Mouse (Mus musculus): ENCODE data around the gene Exosc6.
"Not testable (repeated sequence)": the region's sequence is repeated elsewhere in the genome, so short reads cannot be mapped to it uniquely, and the experiment has no call there.

Exosc6 gene

DNA sequence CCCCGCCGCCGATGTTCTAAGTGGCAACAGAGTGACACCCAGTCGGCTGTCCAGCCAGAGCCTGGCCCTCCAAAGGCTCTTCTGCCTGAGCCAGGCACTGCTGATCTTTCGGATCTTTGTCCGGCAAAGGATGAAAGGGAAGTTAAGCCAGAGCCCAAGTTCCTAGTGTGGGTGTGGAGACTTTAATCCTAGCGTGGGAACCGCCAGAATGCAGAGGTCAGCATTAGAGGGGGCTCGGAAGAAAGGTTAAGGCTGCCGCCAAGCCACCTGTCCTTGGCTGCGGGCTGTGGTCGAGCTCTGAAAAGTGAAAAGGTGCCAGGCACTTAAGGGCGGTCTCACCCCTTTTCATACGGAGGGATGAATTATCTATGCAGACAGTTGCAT lies 5.5 kb downstream of the Exosc6 start:
- no peak for DNase-seq (ENCODE audit: low spot score)

DNA sequence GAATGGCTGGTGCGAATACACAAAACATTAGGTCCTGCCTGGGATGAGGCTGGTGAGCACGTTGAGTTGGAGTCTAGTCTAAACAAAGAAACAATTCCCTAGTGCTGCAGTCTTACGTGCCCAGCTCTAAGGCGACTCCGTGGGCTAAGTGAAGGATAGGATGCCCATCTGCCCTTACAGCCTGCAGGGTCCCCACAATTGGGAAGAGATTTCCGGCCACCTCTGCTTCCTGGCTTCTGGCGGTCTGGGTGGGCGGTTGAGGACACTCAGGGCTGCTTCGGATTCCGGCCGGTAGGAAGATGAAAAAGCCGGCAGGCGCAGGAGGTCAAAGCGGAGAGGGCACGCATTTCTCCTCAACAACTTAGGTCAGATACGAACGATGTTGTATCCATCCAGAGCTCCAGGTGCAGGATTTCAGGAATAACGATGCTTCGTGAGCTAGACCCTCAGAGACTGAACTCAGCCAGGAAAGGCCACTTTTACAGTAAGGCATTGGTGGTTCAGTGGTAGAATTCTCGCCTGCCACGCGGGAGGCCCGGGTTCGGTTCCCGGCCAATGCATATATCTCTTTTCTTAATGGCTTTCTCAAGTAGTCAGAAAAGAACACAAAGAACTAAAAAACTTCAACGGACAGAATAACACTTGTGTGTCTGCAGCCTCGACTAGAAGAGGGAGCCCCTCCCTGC lies 6.1 kb downstream of the Exosc6 start:
- peak; percentile 82 for DNase-seq (ENCODE audit: low spot score)

DNA sequence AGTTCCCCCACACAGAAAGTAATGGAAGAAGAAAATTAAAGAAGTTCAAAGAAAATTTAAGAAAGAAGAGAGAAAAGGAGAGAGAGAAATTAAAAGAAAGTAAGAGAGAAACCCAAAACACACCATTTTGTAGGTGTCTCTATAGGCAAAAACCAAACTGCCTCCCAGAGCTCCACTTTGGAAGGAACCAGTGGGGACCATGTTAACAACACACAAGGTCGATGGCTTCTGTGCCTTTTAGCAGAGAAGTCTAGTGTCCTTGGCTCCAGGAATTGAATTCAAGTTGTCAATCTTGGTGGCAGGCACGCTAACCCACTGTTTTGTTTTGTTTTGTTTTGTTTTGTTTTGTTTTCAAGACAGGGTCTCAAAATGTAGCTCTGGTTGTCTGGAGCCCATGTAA lies 6.8 kb downstream of the Exosc6 start:
- no peak for DNase-seq (ENCODE audit: low spot score)

DNA sequence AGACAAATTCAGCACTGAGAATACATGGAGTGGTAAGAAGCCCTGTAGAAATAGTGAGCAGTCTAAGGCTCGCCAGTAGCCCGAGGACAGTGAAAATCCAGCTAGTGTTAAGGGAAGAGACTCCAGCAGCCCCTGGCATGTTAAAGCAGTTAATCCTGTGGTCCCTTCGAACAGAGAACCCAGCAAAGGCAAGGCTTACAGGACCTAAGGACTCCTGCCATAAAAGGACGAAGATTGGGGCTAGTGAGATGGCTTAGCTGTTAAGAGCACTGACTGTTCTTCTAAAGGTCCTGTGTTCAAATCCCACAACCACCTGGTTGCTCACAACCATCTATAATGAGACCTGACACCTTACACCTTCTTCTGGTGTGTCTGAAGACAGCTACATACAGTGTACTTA lies 10.2 kb downstream of the Exosc6 start:
- DNase-seq (ENCODE audit: low spot score) = no peak

DNA sequence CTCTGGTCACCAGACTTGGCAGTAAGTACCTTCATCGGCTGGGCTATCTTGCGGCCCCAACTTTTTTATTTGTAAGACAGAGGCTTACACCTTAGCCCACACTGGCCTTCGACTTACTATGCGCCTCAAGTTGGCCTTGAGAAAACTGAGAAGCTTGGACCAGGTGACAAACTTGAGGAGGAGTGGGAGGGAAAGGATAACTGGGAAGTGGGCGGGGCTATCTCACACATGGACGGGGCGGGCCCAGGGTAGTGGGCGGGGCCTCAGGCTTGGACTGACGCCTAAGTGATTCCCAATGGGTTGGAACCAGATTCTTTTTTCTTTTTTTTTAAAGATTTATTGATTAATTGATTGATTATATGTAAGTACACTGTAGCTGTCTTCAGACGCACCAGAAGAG lies 11.3 kb downstream of the Exosc6 start:
- no peak for DNase-seq (ENCODE audit: low spot score)

DNA sequence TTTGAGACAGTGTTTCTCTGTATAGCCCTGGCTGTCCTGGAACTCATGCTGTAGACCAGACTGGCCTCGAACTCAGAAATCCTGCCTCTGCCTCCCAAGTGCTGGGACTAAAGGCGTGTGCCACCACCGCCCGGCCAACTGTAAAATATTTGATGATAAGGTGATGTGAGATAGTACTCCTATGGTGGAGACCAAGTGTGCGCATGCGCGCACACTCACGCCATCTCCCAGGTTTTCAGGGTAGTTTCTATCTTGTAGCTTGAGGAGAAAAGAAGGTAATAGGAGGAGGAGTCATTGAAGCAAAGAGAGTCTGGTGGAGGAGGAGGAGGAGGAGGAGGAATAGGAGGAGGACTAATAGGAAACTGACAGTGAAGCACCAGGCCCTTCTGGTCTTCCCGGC lies 12.5 kb downstream of the Exosc6 start:
- not testable (repeated sequence) for DNase-seq (ENCODE audit: low spot score)

DNA sequence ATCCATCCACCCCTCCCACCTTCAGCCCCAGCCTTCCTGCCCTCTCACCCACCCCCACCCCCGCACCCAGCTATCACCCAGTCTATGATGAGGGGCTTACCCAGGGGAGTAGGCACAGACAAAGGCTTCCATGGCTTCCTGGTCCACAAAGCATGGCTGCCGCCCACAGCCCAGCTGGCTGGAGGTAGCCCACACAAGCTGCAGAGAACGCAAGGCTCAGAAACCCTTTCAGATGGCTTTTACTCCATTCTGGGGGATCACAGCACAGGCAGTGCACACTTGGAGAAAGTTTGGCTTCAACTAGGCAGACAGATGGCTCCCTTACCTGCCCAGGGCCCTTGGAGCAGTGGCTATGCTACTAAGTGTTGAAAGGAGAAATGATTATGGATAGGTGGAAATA lies 19.8 kb downstream of the Exosc6 start:
- DNase-seq (ENCODE audit: low spot score) = no peak

DNA sequence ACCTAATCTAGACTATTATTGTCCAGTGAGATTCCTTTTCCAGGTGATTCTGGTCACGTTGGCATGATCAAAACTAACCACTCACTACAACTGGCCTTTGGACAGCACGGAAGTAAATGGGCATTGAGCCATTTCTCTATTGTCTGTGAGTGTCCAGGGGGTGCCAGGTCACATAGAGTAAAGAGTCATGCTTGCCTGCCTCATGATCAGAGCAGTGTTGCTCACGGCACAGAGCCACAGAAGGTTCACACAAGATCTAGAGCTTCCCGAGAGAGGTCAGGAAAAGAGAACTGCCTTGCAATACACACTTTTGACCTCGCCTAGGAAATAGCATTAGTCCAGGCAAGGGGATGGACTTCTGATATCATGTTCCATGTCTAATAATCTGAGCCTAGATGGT lies 23.3 kb downstream of the Exosc6 start:
- DNase-seq (ENCODE audit: low spot score) = no peak

DNA sequence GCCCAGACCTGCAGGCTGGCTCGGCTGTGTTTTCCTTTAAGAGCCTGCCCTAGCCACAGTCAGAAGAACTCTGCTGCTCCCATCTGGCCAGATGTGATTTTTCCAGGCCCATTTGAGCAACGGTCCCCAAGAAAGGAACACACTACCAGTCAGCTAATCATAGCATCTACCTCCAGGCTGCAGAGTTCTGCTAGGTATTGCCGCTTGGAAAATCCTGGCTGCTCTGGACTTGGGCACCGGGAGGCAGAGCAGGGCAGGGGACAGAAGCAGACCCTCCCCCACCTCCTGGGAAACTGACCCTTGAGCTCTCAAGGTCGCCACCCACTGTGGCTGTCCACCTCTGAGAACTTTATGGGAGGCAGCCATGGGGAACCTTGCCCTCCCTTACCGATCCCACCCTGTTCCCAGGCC lies 23.7 kb downstream of the Exosc6 start:
- no peak for DNase-seq (ENCODE audit: low spot score)

DNA sequence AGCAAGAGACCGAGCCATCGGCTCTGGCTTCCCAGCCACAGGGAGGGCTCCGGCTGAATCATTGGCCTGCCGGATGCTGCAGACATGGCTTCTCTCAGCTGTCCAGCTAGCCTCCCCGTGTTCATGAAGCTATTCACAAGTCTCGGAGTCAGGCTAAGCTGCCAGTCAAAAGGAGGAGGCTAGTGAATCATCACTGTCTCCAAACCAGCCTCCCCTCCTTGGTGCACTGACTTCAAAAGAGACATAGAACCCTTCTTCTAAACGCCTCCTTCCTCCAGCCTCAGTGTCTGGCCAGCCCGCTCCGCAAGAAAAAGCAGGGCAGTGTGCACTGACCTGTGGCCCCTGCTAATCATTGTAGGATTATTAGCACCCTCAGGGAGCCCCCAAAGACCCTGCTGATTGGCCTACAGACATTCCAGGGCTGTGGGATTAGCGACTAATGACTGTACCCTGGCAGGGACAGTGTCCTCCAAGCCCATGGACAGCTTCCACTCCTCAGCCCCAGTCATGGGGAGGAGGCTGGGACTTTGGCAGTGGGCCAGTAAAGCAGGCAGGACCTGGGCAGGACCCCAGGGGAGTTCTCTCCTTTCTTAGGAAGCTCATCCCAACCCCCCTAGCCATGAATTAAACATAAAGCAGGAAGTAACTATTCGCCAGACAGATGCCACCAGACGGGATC lies 25.6 kb downstream of the Exosc6 start:
- DNase-seq (ENCODE audit: low spot score) = no peak

DNA sequence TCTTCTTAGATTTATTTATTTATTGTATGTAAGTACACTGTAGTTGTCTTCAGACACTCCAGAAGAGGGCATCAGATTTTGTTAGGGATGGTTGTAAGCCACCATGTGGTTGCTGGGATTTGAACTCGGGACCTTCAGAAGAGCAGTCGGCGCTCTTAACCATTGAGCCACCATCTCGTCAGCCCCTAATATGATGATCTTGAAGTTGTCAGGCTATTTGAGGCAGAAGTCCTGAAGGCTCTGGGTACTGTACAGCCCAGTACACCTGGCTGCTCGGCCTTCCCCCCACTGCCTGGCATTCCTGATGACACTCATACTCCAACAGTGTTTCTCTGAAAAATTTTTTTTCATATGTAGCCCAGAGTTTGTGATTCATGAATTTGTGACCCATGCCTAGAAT lies 27.8 kb downstream of the Exosc6 start:
- DNase-seq (ENCODE audit: low spot score) = not testable (repeated sequence)

DNA sequence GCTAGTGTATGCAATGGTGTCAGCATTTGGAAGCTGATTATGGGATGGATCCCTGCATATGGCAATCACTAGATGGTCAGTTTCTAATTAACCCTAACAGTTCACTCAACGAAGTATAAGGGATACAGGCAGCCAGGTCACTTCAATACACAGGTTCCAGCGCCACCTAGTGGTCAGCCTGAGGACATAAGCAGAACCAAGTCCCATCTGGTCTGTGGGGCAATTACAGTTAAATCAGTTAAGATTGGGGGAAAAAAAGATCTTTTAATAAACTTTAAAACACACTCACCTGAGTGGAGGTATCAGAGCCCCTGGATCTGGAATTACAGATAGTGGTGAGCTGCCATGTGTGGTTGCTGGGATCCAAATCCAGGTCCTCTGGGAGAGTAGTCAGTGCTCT lies 34.0 kb downstream of the Exosc6 start:
- DNase-seq (ENCODE audit: low spot score) = peak; percentile 37

DNA sequence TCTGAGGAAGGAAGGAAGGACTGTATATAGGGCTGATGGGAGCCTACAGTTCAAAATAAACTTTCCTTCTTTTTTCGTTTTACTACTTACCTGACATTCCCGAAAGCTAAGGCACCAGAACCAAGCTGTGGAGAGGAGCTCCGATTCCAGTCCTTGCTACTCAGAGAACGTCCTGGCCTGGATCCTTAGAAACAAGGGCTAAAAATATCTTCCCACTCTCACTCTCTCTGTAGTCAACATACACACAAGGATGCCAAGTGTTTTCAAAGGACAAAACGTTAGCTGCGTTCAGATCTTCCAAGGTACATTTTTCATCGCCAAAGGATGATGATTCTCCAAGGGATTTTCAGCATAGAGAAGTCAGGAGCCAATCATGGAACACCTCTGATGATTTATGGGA lies 35.6 kb downstream of the Exosc6 start:
- DNase-seq (ENCODE audit: low spot score) = no peak

DNA sequence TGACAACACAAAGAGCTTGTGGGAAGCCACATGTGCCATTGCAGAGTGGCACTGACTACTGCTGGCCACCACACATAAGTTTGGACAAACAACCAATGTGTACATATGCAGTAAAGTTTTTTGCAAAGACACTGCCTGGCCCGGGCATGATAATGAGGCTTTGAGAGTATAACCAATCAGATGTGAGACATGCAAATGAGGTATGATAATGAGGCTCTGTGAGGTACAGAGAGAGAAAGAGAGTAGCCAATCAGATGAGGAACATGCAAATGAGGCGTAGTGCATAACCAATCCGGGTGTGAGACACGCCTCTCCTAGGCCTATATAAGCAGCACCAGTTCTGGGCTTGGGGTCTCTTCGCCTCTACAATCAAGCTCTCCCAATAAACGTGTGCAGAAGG lies 36.2 kb downstream of the Exosc6 start, which contains the start of gene Clec18a:
TSS of gene Clec18a (minus strand) at position 101 of the 400 bp plus-strand sequence.
- not testable (repeated sequence) for DNase-seq (ENCODE audit: low spot score)

DNA sequence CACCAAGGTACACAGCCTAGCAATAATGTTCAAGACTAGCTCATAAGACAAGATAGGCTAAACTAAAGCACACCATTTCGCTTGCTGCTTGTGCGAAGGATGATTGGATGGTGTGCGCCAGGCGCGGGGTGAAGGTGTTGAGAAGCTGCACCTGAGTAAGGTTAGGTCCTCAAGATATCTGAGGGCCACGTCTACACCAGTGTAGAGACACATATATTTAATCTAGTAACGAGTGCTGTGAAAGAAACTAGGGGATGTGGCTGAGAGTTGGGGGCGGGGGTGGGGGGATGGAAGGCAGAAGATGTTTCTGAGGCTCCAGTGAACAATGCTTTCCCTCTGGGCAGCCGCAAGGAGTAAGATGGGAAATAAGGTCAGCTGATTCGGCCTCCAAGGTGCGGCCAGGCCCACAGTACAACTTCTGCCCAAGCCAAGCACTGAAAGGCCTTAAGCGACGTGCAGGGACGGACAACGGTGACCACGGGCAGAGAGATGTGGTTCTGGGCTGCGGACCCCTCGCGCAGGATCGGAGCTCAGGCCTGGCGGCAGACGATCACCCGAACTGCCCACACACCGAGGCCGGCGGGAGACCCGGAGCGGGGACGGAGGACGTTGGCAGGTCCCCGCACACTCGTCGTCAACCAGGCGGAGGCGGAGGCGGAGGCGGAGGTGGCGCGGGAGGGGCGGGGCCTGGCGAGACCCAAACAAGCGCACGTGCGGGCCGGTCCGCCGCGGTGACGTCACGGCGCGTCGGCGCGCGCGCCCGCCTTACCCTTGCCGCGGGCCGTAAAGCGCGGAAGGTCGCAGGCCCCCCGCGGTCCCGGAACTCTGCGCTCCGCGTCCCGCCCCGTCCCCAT lies 38.0 kb downstream of the Exosc6 start, which contains the start of gene Pdpr:
TSS of gene Pdpr (plus strand) at position 766 of the 854 bp plus-strand sequence.
- peak; percentile 79 for DNase-seq (ENCODE audit: low spot score)

DNA sequence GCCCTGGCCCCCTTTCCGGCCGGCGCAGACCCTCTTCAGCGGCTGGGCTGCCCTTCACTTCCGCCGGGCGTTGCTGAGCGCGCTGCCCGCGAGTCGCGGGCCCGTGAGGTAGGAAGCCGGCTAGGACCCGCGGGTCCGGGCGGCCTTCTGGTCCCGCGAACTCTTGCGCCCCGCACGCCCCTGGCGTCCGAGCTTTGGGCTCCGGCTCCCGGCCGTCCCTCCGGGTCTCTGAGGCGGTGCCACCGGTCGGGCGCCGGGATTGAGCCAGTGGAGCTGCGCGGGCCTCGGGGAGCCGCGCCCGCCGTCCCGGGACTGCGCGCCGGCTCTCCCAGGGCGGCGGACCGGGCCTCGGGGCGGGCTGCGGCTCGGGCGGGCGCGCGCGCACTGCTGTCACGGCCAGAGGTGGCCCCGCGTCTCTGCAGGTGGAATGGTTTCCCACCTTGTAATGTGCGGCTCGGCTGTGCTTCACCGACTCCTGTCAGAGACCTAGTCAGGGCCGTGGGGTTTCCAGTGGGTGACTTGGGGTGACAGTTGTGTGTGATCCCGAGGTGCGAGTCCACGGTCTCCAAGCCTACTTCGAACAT lies 38.7 kb downstream of the Exosc6 start:
- not testable (repeated sequence) for DNase-seq (ENCODE audit: low spot score)
